Mouse (Mus musculus) urinary bladder, adult 2 months (tissue): ENCODE measurements around the gene Ccdc116. TPM values are rescaled to one million over a fixed set of nuclear protein-coding genes. Genes with fewer than 3 reads are reported as not detected.

Experiments
- DNase-seq: peaks from one replicate; pipeline ENCODE4 v3.0.0; 2022; ENCODE audit warnings: low spot score
- polyA plus RNA-seq: library from polyadenylated mRNA; depleted of rRNA; stranded (reverse); fragments of >200 nt; gene quantifications from 2 replicates; pipeline ENCODE4 v1.2.3, GENCODE M21; 2012; rRNA removed

The Ccdc116 gene
- polyA plus RNA-seq, 1 experiment, result 5.5 TPM

DNA sequence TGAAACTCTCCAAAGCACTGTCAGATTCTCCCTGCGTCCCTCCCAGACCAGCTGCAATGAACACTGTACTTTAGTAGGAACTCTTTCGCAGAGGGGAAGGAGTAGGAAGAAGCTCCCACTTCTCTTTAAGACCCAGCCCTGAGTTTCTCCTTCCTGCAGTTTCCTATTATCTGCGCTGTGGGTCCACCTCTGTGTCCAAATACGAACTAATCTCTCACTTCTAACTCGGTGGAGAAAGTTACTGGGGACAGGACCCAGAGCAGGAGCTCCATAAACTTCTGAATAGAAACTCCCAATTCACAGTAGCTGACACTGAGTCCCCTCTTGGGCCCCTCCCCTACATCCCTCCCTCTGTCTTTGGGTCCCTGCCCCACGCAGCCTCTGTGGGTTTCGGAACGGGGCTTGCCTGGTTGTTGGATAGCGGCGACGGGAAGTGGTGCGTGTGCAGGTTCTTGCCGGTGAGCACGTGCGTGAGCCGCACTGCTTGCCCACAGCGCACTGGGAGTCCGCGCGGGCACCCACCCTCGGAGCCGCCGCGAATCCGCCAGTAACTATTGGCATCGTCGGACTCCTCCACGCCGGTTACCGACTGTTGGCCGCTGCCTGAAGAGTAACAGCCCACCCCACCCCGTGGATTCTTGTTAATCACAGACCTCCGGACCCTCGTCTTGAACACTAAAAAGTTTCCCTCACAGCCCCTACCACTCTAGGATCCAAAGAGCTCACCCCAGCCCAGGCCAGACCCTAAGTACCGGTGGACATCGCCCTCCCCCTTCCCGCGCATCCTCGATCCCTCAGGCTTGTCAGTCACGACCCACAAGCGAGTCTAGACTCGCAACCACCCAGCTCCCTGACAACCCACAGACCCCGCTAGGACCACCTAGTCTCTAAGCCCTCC lies 15.6 kb downstream of the Ccdc116 start:
- DNase-seq, result no peak

- no peak for DNase-seq
Measured at GRCm38 (mm10) chr16:17127292-17127691, 19.7 kb downstream of the Ccdc116 start.

GRCm38 (mm10) chr16:17124871-17125520 lies 22.0 kb downstream of the Ccdc116 start, which contains the start of gene 2610318N02Rik:
Gene 2610318N02Rik, minus strand, starts transcription at chr16:17125167.
- peak; percentile 42 for DNase-seq

- no peak for DNase-seq
Measured at GRCm38 (mm10) chr16:17124119-17124870, 22.7 kb downstream of the Ccdc116 start.

GRCm38 (mm10) chr16:17121569-17121968 lies 25.5 kb downstream of the Ccdc116 start:
- no peak for DNase-seq

DNA sequence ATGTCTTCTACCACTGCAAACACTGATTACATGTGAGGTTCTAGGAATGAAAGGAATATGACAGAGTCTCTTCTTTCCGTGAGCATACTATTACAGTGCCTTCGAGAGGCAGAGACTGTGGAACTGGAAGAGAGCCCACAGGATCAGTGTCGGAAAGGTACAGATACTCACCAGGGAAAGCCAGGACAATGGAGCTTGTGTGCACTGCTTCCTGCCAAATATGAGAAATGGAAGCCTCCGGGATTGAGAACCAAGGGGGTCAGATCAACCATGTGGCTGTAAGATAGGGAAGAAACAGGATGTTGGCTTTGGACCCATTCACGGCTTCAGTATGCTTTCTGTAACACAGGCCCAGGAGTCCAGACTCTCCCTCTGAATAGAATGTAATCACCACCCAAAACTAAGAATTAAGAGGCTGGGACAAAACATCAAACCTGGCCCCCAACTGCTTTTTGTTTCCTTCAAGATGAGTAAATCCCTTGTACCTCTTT lies 29.7 kb downstream of the Ccdc116 start:
- DNase-seq, result no peak

GRCm38 (mm10) chr16:17110771-17111743 lies 36.0 kb downstream of the Ccdc116 start, which contains the start of gene Ppil2:
Gene Ppil2, minus strand, starts transcription at chr16:17111257.
- DNase-seq, result no peak

DNA sequence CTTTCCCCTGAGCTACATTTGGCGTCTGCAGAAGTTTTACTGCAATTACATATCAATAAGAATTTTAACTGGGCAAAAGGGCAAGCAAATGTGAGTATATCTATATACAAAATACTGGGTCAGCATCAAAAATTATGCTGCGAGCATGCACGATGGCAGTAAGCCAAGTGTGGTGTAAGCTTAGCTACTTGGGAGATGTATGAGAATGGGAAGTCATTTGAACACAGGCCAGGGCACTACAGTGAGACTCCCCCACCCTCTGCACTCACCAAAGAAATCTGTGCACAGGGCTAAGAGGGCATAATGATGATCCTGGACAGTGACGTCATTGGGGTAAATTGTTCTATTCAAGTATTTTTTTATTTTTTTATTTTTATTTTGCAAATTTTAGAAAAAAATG lies 42.4 kb downstream of the Ccdc116 start:
- no peak for DNase-seq

- DNase-seq, result no peak
Measured at GRCm38 (mm10) chr16:17102630-17103220, 44.3 kb downstream of the Ccdc116 start.

- no peak for DNase-seq
Measured at GRCm38 (mm10) chr16:17096938-17097337, 50.1 kb downstream of the Ccdc116 start.

Other genes with a start within 250 kb of the Ccdc116 start
- gene Mapk1, start 163.8 kb downstream of the Ccdc116 start, polyA plus RNA-seq, result 122 and 134 TPM in 2 replicates
- 4.2 and 4.5 TPM in 2 replicates for gene Ypel1, start 77.5 kb downstream of the Ccdc116 start, polyA plus RNA-seq
- gene Ppil2, start 36.0 kb downstream of the Ccdc116 start, polyA plus RNA-seq, result 86.8 and 97.1 TPM in 2 replicates
- 0.50 and 0.74 TPM in 2 replicates for gene 2610318N02Rik, start 22.1 kb downstream of the Ccdc116 start, polyA plus RNA-seq
- 16.1 and 17.9 TPM in 2 replicates for gene Sdf2l1, start 14.8 kb downstream of the Ccdc116 start, polyA plus RNA-seq
- 8.3 and 11.9 TPM in 2 replicates for gene Ydjc, start 2.6 kb downstream of the Ccdc116 start, polyA plus RNA-seq
- 105 and 111 TPM in 2 replicates for gene Ube2l3, start 55.4 kb upstream of the Ccdc116 start, polyA plus RNA-seq
- gene Rimbp3, start 61.4 kb upstream of the Ccdc116 start, polyA plus RNA-seq, result 0.26 and 0.37 TPM in 2 replicates
- gene Hic2, start 86.3 kb upstream of the Ccdc116 start, polyA plus RNA-seq, result 3.5 and 4.7 TPM in 2 replicates
- 30.4 and 31.6 TPM in 2 replicates for gene Tmem191c, start 128.8 kb upstream of the Ccdc116 start, polyA plus RNA-seq
- gene Serpind1, start 184.1 kb upstream of the Ccdc116 start, polyA plus RNA-seq, result 0.19 and 0.24 TPM in 2 replicates